Mouse (Mus musculus): ENCODE measurements around the gene Ubc.
"Not testable (repeated sequence)": the region's sequence is repeated elsewhere in the genome, so short reads cannot be mapped to it uniquely, and the experiment has no call there.

Ubc gene

DNA sequence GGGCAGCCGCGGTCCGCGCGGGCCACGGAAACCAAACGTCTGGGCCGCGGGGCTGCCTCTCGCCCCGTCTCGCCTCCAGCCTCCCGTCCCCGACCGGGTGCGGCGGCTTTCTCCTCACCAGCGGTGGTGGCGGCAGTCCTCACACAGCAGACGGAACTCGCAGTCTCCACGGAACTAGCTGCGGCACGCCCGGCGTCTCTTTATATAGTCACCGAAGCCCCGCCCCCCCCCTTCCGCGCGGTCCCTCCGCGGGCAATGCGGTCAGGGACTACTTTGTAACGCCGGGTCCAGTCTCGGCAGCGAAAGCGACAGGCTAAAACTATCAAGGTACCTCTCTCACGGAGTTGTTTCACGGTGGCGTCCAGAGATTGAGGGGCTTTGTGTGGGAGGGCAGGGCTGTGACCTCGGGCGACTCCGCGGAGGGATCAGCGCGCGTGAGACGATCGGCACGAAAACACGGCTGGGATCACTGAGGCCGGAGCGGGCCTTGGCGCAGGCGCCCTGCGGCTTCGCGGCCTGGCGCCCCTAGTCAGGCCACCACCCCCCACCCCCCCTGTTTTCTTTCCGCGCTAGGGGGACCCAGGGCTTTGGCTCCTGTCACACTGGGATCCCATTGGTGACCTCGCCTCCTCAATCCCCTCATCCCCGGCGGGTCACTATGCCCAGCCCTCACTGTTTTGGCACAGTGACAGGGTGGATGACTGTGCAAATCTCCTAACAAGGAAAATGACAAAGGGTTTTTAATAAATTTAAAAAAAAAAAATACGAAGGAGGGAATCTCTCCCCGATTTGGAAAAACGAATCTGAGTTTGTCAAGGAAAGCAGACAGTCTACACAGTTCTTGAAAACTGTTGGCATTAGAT is at the start of gene Ubc:
Ubc (minus strand) TSS at position 624 of the 863 bp plus-strand sequence.
- DNase-seq (ENCODE audit: extremely low spot score, low spot score) = peak; percentile 94

DNA sequence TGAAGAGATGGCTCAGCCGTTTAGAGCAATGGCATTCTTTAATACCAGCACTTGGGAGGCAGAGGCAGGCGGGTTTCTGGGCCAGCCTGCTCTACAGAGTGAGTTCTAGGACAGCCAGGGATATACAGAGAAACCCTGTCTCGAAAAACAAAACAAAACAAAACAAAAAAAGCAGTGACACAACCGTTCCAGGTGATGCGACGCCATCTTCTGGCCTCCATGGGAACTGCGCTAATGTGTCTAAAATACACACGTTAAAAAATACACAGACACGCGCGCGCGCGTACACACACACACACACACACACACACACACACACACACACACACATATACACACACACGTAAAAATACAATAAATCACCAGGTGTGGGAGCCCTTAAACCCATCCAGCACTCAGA is 44.3 kb upstream of the Ubc start:
- DNase-seq (ENCODE audit: extremely low spot score, low spot score) = not testable (repeated sequence)

DNA sequence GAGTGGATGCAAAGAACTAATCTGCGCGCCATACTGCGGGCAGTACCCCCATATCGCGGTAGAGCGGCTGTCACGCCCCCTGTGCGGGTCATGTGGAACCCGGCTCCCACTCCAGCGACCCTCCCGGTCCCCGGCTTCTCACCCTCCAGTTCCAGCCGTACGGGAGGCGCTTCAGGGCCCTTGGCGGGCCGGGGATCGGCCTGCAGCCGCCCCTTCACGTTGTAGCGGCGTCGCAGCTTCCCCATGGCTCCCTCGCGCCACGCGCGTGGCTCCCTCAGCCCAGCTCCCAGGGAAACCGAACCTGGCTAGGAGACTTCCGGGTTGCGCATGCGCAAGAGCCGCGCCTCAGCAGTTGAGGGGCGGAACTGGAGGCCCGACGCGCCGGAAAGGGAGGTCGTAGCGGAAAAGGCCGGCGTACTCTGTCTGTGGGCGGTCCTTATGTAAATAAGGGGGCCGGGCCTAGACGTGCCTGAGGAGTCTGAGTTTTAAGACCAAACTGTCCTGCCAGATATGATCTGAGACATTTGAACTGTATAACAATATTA is 43.9 kb upstream of the Ubc start, which contains the start of gene Dhx37:
Dhx37 (minus strand) TSS at position 329 of the 545 bp plus-strand sequence.
- DNase-seq (ENCODE audit: extremely low spot score, low spot score) = peak; percentile 93

DNA sequence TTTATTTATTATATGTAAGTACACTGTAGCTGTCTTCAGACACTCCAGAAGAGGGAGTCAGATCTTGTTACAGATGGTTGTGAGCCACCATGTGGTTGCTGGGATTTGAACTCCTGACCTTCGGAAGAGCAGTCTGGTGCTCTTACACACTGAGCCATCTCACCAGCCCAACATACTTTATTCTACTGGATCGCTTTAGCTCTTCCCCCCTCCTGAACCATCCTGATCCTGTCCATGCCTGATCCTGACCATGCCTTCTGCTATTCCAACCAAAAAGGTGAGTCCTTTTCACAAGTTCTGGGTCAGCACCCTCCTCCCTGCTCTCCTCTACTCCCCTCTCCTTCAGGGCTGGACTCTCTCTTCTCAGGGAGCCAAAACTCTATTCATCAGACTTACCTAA is 42.3 kb upstream of the Ubc start:
- not testable (repeated sequence) for DNase-seq (ENCODE audit: extremely low spot score, low spot score)

DNA sequence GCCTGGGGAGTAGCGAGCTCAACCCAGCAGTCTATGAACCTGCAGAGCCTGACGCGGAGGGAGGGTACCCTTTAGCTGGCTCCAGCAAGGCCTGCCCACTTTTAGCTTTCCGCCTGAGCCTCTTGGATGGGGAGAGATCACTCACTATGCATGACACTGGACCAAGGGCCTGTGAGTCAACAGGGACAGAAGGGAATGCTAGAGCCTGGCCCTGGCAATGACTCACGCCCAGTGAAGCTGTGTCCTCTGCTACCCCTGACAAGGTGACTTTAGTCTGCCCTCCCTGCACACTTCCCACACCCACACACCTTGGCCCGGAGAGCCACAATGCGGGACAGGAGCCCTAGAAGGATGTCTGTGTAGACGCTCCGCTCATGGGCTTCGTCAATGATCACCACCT is 36.3 kb upstream of the Ubc start:
- DNase-seq (ENCODE audit: extremely low spot score, low spot score) = no peak

DNA sequence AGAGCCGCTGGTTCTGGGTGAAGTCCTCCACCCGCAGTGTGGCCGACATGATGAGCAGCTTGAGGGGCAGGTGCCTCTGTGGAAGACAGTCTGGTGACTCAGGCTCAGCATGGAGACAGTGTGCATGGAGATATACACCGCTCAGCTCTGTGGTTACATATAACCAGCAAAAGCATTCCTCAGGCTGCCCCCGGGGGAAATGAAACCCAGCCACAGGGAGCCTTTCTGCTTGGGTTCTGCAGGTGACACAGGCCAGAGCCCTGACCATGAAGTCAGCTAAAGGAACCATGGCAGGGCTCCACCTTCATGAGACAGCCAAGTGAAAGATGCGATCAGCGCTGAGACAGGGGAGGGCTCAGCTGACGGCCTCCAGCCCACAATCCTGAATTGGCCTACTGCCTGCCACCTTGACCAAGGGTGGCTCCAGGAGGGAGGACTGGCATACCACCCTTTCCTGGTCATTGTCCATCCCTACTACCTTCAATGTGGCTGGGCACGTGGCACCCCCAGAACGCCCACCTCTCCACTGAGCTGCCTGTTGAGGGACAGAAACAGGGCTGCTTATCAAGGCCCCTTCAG is 35.8 kb upstream of the Ubc start:
- DNase-seq (ENCODE audit: extremely low spot score, low spot score) = no peak

DNA sequence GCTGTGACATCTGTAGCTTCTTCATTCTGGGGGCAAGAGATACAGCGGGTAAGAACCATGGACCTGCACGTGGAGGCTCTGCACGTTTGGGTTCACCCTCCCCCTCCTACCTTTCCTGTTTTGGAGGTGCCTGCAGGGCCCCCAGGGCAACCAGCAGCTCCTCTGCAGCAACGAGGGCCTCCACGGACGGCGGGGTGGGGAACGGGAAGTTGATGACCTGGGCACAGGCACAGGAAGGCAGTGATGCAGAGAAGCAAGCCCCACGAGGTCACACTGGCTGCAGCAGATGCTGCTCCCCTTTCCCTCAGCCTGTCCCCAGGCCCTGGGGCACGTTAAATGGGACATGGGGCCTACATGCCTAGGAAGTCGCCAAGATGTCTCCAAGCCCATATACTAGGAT is 29.1 kb upstream of the Ubc start:
- no peak for DNase-seq (ENCODE audit: extremely low spot score, low spot score)

DNA sequence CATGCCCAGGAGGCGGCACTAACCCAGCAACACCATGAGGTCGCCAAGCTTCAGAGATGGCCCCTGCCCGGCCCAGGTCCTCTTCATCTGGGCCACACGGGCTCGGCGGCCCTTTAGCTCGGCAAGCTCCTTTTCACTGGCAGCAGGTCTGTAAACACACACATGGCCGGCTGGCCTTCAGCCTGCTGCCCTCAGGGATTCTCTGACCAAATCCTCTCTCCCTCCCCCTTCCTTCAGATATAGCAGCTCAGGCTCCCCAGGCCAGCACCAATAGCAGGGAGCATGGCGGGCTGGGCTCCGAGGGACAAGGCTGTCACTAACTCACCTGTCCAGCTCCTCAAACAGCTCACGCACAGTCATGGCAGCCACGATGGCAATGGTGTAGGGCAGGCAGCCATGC is 28.6 kb upstream of the Ubc start:
- no peak for DNase-seq (ENCODE audit: extremely low spot score, low spot score)

DNA sequence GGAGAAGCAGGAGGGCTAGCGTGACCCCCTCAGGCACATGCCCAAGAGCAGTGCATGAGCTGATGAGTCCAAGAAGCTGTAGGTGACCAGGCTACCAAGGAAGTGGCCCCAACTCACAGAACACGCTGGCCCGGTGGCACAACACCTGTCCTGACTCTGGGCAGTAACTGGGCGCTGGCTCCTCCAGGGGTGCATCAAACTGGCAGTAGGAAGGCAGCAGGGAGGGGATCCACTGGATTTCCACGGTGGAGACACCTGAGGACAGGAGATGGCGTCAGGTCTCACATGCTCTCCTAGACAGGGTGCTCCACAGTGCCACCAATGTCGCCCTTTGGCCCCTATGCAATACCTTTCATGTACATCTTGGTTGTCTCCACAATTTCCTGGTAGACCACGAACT is 26.2 kb upstream of the Ubc start:
- no peak for DNase-seq (ENCODE audit: extremely low spot score, low spot score)

DNA sequence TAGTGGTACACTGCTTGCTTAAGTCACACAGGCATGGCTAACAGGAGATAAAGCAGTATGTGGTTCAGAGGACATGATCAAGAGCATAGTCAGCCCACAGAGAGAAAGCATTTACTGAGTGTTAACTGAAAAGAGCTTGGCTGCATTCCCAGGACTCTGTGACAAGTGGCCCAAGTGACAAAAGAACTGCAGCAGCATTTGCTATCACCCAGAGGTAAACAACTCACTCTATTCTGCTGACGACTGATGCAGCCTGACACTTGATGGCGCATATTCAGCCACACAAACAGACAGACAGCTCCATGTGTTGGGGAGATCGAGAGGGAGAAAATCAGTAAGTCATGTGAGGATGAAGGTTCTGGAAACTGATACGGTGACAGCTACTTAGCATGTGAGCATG is 23.8 kb upstream of the Ubc start:
- no peak for DNase-seq (ENCODE audit: extremely low spot score, low spot score)

DNA sequence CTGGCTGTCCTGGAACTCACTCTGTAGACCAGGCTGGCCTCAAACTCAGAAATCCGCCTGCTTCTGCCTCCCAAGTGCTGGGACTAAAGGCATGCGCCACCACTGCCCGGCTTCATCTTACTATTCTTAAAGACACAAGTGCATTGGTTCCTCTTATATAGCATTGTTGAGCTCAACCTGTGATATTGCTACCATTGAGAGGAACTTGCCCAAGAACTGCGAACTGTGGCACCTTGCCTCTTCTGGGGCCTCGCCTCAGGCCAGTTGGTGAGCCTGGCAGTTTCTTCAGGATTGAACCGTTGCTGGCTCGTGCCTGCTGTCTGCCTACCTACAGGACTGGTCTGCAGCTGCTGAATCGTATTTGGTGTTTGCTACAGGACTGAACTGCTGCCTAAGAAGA is 22.5 kb upstream of the Ubc start:
- DNase-seq (ENCODE audit: extremely low spot score, low spot score) = not testable (repeated sequence)

DNA sequence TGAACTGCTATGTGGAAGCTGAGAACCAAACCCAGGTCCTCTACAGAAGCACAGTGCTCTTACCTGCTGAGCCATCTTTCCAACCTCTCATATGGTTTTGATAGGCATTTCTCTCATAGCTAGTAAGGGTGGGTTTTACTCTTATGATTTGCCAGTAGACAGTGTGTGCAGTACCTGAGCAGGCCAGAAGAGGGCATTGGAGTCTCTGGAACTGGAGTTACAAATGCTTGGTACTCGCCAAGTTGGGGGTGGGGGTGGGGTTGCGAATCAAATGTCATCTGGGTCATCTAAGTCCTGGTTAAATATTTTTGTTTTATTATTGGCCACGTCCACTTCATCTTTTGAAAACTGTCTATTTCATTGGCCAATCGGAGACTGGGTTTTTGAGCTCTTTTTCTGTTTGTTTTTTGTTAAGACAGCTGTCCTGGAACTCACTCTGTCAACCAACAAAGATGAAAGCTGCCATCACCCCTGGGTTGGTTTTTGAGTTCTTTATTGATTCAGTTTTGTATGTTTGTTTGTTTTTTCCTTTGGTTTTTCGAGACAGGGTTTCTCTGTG is 22.0 kb upstream of the Ubc start:
- peak; percentile 72 for DNase-seq (ENCODE audit: extremely low spot score, low spot score)

DNA sequence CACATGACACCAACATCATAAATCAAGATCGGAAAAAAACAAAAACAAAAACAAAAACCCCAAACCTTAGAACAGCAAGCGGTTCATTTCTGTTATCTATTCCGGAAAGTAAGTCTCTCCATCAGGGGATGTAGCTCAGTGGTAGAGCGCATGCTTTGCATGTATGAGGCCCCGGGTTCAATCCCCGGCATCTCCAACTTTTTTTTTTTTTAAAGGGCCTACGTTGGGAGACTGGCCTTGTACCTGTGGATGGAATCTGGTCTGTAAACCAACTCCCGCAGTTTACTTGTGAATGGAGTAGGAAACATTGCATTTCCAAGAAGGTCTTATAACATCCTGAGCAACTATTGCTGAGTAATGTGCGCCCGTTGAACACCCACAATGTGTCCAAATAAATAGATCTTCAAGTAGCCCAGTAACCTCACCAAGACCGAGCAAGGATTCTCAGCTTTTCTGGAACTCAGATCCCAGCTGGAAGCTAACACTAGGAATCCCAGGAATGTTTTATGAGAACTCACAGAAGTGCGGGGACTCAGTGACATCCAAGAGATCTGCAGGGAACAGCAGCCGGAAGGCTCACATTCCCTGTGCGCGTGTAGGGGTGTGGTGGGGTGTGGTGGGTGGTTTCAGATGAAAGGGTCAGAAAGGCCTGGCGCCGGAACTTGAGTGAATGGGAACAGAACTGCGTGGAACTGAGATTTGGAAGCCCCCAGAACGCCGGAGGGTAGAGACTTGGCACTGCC is 19.5 kb upstream of the Ubc start:
- peak; percentile 77 for DNase-seq (ENCODE audit: extremely low spot score, low spot score)

DNA sequence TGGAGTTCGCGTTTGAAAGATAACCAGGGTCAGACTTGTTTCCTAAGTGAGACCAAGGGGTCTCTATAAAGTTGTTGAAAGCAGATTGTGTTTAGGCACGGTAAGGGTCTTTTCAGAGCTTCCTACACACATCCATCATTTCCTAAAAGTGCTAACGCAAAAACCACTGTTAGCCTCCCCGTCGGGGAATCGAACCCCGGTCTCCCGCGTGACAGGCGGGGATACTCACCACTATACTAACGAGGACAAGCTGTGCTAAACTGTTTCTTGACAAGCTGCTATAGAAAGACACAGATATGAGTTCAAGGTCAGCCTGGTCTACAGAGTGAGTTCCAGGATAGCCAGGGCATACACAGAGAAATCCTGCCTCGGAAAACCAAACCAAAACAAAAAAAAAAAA is 18.8 kb upstream of the Ubc start:
- peak; percentile 89 for DNase-seq (ENCODE audit: extremely low spot score, low spot score)

DNA sequence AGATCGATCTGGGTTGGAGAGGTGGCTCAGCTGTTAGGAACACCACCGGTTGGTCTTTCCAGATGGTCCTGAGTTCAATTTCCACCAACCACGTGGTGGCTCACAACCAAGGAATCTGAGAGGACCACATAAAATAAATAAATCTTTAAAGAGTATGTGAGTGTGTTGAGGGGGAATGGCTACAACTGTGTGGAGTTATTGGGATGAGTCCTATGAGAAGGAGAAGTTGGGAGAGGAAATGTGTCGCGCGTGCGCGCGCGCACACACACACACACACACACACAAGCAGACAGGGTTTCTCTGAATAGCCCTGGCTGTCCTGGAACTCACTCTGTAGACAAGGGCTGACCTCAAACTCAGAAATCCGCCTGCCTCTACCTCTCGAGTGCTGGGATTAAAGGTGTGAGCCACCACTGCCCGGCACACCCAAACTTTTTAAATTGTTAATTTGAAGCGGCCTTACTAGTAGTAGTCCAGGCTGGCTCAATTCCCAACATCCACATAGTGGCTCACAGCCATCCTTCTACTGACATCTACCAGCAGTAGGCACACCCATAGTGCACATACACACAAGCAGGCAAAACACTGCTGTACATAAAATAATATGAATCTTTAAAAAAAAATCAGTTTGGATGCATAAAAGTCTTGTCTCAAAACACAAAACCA is 18.0 kb upstream of the Ubc start:
- no peak for DNase-seq (ENCODE audit: extremely low spot score, low spot score)

DNA sequence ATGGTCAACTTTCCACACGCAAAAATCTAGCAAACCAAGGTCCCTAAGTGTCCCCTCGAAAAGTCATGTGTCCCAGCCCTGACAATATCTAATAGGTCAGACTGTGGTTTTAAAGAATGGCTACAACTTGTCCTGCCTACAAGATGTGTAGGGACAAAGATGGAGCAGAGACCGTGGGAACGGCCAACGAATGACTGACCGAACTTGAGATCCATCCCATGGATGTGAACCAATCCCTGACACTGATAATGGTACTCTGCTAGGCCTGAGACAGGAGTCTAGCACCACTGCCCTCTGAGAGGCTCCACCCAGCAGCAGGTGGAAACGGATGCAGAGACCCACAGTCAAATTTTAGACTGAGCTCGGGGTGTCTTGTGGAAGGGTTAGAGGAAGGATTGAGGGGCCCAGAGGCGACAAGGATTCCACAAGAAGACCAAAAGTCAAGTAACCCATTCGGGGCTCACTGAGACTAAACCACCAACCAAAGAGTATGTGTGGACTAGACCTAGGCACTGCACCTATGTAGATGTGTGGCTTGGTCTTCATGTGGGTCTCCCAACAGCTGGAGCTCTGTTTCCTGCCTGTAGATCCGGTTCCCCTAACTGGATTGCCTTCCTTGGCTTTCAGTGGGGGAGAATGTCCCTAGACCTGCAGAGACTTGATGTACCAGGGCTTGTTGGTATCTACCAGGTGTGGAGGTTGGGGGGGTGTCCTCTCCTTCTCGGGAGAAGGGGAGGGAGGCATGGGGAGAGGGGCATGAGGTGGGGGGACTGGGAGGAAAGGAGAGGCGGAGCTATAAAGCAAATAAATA is 17.2 kb upstream of the Ubc start:
- no peak for DNase-seq (ENCODE audit: extremely low spot score, low spot score)

DNA sequence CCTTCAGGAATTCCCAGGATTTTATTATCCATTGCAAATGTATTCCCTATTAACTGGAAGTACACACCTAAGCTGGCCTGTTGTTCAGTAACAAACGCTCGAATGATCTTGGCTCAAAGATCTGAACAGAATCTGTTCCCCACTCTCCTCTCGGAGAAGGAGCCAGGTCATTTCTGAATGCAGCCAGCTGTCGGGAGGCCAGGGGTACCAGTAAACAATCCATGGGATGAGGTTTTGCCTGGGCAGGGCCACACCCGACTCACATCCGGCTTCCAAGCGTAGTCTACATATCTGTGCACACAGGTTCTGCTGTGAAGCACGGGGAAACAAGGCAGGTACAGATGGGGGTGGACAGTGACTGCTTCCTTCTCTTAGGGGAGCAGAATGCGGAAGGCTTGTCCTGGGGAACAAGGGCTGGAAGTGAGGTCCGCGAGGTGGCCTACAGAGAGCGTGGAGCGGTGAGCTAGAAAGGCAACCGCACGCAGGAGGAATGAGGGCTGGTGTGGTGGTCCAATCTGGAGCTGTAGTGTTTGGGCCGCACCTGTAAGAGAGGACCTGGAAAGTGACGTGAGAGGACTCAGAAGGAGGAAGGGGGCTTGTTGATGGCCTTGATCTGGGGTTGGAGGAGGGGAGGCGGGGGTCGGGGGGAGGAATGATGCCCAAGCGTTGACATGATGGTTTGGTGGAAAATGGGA is 16.5 kb upstream of the Ubc start:
- peak; percentile 81 for DNase-seq (ENCODE audit: extremely low spot score, low spot score)

DNA sequence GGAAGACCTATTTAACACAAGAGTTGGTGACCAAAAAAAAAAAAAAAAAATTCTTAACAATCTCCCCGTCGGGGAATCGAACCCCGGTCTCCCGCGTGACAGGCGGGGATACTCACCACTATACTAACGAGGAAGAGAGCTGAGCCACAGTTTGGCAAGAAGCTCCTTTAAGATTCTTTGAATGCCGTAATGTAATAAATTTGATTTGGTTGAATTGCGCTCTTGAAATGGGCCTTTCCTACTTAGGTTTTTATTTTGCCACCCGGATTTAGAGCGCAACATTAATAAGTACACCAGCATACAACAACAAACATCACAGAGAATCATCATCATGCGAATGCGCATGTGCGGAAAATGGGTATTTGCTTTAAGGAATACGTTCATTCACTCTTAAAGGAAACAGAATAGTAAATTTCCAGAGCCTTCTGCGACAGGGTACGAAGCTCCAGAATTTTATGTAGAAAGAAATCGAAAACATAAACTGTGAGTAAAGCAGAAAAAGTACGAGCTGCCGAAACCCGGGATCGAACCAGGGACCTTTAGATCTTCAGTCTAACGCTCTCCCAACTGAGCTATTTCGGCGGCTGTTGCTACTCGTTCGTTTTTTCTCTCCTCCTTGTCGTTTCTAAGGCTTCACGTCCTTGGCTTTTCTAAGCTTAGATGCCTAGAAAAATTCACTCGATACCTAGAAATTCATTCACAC is 15.7 kb upstream of the Ubc start:
- DNase-seq (ENCODE audit: extremely low spot score, low spot score) = peak; percentile 94

Data from neural tube, embryonic 10.5 days (tissue).